Mouse (Mus musculus): ENCODE data around the gene Plekhg3.

The Plekhg3 gene

DNA sequence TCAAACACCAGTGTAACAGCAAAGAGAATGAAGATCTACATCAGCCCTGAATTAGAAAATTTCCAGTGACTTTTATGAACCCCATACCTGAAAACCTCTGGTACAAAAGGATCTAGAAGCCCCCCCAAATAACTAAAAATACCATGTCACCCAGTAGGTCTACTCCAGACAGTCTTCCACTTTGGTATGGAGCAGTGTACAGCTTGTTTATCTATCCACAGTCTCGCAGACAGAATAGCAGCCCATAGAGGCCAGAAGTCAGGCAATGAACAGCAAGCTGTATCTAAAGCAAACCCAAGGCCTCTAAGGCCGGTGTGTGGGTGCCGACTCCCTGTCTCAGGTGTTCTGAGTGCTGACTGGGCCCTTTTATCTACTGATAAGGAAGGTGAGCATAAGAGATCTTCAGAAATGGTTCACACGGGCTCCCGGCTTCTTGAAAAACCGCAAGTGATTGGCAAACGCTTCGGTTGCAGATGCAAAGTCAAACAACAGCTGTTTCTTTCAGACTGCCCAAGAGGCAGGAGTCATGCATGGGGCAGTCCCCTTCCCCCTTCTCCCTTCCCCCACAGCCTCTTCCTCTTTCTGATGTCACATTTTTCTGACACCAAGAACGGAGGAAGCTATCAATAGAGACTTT, 3.3 kb upstream of the Plekhg3 start:
- no peak for DNase-seq (ENCODE audit: low read depth, low spot score)

DNA sequence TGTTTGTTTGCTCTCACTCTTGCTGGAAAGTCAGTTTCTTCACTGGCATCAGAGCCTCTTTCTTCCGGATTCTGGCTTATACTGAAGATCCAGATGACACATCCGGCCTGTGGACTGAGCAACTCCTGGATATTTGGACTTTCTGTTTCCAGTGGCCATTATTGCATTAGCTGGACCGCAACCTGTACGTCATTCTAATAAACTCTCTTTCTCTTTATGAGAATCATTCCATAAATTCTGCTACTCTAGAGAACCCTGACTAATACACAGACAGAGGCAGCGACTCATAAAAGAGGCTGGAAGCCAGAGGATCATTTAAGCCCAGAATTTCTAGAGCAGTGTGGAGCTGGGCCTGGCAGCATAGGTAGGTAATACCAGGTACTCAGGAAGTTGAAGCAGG, 1.9 kb upstream of the Plekhg3 start:
- DNase-seq (ENCODE audit: low read depth, low spot score), result no peak

DNA sequence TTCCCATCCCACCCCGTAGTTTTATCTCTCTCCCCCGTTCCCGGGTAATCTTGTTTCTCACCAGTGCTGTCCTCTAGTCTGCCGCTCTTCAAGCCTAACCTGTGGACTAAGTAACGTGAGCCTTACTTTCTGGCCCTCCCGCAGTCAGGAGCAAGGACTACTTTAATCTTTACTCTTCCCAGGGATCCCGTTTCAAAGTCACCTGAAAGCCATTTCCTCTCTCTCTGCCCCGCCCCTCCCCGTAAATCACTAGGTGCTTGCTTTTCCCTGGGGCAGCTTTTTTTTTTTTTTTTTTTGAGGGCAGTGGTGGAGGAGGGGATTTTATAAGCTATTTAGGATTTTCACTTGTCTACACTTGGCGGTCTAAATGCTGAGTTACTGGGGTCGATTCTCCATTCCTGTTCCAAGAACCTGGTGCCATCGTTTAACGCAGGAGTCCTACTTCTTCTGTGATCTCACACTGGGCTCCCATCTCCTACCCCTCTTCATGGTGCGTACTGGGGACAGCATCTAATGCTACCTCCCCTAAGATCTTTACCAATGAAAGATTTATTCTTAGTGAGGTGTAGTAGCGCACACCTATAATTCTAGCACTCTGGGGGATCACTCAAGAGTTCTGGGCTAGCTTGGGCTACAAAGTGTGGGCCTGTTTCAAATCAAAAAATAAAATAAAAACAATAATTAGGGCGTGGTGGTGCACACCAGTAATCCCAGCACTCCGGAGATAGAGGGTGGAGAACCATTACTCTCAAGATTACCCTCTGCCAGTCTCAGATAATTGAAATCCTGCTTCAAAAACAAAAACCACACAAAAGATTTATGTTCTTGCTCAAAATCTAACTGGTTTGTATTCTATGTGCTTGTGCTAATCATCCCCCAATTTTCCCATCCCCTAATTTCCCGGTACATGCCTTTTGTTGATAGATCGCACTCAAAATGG, 1.6 kb downstream of the Plekhg3 start:
- DNase-seq (ENCODE audit: low read depth, low spot score), result no peak

DNA sequence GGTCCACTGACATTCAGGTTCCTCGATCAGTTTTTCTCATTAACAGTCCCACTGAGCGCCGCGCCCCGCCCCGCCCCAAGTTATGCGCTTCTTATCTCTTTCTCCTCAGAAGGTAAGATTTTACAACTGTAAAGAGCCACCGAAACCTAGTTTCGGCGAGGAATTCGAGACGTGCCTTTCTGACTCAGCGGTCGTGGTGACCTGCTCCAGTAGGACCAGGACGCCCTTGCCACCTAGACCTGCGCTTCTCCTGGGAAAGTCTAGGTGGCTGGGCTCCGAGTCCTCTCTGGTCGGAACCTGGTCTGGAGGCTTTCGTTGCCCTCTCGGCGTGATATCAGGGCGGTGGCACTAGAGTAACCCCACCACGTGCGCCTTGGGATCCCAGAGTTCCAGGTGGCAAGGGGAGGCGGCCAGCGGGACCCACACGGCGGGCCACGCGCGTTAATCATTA, 2.3 kb downstream of the Plekhg3 start:
- DNase-seq (ENCODE audit: low read depth, low spot score), result no peak

DNA sequence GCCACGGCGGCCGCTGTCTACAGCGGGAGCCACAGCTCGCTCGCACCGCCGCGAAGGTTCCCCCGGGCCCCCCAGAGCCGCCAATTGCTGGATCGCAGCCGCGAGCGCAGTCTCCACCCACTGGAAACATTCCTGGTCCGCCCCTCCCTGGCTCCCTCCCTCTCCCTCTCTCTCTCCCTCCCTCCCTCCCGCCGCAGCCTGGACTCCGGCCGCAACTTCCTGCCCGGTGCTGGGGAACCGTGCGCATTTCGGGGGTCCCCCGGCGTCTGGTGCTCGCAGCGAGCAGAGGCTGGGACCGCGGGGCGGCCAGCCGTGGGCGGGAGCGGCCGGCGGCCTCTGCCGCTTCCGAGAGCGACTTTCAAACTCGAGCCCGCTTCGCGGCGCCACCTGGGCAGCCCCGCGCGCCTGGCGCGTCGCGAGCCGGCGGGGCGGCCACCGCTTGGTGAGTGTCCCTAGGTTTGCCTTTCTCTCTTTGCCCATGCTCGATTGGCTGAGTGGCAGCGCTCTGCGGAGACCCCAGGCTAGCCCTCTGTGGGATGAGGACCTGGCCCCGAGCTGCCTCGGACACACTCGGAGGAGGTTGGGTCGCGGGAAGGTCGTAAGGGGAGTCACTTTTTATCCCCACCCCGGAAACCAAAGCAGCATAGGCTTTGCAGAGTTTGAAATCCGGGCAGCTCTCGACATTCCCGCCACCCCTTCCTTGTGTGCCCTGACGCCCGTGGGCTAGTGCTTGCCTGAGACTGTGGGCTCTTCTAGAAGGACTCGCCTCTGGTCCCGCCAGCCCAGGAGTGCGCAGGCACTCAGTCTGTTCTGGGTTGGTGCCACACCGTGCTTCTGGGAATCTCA, 2.9 kb downstream of the Plekhg3 start:
- DNase-seq (ENCODE audit: low read depth, low spot score), result no peak

DNA sequence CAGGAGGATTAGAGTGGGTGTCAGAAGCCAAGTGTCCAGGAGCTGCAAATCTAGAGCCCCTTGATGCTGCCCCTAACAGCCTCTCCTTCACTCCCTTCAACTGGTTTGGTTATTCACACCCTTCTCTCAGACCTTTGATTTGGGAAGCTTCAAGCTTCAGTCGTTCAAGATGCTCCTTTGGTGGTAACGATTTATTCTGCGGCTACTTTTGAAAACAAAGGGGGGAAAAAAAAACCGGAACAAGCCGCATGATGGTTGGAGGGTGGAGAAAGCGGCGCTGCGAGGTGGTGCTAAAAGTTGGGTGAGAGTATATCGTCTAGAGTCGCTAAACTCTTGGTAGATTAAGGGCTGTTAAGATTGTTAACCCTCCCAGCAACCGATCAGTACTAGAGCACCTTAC, 3.5 kb downstream of the Plekhg3 start:
- DNase-seq (ENCODE audit: low read depth, low spot score), result no peak

DNA sequence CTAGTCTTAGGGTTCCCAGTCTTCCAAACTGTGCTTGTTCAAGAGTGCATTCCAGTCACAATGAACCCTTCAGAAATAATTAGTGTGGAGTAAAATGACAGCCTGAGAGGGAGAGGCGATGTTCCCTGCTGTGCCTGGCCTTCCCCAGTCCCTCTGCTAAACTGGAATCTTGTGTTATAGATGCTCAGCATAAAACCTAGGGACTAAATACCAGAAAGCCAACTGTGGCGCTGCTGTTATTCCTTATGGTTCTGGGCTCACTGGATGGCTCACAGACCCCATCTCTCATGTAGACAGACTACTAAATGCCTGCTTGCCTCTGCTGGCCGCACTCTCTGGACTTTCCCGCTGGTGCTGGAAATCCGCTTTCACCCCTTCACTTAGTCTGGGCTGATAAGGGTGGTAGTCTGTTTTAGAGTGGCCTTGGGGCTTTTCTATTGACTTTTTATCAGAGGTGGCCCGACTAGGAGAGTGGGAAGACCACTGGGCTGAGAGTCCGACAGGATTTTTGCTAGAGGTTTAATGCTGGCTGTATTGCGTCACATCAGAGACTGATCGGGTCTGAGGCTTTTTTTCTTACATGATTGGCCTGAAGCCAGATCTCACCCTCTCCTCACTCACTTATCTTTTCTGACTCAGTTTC, 4.1 kb downstream of the Plekhg3 start:
- DNase-seq (ENCODE audit: low read depth, low spot score), result no peak

DNA sequence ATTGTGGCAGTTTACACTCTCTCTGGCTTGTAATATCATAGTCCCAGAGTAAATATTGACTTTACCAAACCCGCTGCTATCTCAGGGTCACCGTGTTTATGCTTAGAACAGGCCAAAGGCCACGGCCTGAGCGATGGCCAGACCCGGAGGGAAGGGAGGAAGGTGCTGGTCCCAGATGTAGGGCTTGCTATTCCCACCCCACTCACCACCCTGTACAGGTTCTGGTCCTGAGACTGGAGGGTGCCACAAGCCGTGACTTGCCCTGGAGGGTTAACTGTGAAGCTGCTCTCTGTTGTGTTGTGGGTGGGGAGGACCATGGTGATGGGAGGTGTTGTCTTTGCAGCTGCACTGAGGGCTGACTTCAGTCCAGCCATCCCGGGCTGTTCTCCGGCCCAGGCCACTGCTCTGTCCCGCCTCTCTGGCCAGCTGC, 4.8 kb downstream of the Plekhg3 start:
- no peak for DNase-seq (ENCODE audit: low read depth, low spot score)

DNA sequence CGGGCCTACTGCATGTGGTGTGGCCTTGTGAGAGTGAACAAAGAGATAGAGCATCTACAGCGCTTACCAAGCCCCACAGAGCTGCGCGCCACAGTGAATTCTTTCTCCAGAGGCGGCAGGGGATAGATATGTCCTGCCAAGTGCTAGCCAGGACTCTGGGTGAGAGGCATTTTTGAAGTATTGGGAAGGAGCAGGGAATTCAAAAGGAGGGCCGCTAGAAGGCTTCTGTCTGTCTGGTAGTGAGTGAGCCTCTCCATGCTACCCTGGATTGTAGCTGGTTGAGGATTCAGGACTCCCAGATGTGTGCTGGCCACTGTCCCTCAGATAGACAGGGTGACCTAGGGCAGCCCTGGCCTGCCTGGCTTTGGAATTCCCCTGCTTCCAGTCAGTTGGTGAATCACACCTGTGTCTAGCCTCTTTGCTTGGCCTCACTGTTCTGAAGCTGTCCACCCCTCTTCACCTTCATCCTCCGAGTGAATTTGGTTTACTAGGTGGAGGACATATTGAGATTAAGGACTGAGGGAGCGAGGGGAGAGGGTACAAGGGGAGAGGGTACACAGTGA, 6.0 kb downstream of the Plekhg3 start:
- DNase-seq (ENCODE audit: low read depth, low spot score), result no peak

DNA sequence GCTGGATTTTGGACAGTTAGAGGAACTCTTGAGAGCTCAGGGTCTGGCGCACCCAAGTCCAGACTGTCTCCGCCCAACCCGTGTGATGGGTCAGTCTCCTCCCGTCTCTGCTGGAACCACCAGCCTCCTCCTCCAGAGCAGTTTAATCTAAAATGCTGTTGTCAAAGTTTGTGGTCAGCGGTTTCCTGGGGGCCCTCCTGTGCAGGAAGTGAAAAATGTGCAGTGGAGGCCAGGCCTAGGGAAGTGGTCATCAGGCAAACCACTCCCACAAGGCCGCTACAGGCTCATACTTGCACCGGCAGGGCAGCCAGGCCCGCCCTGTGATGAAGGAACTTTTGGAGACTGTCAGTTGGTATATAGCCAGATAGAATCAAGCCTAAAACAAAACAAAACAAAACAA, 6.7 kb downstream of the Plekhg3 start:
- DNase-seq (ENCODE audit: low read depth, low spot score), result no peak

DNA sequence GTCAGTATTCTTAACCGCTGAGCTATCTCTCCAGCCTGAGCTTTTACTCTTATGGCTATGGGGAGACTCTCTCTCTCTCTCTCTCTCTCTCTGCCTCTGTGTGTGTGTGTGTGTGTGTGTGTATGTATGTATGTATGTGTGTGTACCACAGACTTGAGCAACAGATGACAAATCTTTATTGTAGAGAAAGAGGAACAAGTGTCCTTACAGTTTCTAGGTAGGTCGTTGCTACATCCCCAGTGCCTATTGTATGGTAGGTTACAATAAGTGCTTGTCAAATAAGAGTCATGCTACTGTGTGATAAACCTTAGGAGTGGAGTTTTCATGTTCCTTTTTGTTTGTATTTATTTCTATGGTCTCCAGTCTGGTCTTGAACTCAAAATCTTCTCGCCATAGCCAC, 9.5 kb downstream of the Plekhg3 start:
- no peak for DNase-seq (ENCODE audit: low read depth, low spot score)

DNA sequence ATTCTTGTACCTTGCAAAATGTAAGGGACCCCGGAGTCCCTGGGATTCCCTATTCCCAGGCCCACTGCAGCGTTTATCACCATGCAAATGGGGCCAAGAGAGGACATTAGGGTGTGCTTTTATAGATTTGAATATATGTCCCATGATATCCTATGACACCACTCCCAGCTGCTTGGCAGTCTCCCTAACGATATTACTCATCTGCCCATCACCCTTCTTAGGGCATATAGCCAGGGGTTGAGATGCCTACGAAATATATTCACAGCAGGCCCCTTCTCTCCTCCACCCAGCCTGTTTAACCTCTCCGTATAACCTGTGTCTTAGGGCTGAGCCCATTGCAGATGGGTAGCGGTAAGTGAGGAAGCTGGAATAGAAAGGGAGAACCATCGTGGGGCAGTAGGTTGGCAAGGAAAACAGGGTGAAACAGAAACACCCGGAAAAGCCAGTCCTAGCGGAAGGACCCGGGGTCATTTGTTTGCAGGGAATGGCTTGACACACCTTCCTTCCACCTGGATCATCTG, 10.1 kb downstream of the Plekhg3 start:
- no peak for DNase-seq (ENCODE audit: low read depth, low spot score)

DNA sequence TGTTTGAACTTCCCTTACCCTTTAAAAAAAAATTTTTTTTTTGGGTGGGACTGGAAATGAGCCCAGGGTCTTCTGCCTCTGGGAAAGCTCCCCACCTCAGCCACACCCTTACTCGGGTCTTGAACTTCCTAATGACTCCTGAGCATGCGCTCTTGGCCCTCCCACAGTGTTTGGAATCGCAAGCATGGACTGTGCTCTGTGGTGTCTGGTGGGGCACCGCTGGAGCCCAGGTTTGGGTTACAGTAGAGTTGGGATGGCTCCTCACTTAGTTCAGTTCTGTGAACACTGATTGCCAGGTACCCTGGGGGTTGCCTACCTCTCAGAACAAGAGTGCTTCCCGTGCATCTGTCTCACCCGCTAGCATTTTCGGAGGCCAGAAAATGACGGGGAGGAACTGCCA, 10.8 kb downstream of the Plekhg3 start:
- DNase-seq (ENCODE audit: low read depth, low spot score), result no peak

DNA sequence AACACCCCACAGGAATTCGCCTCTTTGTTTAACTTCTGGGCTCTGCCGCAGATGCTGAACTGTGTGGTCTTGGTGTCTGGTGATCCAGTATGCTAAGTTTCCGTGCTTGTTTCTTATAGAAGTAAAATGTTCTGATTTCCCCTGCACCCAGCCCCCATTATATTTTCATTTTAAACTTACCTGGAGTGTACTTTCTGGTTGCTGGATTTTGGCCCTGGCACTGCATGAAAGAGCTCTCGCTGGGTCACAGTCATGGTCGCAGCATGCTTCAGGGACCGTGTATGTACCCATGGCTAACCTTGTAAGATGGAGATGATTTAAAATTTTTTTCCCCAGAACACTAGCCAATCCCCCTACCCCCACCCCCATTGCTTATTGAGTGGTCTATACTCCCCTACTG, 11.2 kb downstream of the Plekhg3 start:
- no peak for DNase-seq (ENCODE audit: low read depth, low spot score)

DNA sequence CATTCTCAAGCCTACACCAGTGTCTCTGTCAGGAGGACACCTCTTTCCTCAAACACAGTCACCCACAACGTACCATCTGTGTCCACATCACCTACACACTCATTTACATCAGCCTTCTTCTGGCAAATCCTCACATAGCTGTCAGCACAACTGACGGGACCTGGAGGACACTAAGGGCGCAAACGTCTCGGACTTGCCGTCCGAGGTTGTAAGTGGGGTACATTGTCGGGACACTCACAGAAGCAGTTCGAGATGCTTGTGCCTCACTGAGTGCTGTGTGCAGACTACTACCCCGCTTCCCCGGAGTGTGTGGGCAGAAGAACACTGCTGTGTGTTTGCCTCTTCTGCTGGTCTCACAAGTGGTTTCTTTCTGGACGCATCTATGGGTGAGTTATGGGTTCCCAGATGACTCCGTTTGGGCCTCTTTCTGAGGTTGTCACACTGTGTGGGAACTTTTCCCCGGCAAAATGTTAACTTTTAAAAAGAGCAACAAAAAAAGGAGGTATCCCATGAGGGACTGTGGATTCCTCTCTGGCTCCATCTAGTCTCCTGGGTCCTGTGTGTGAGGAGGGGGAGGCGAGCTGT, 15.2 kb downstream of the Plekhg3 start:
- no peak for DNase-seq (ENCODE audit: low read depth, low spot score)

DNA sequence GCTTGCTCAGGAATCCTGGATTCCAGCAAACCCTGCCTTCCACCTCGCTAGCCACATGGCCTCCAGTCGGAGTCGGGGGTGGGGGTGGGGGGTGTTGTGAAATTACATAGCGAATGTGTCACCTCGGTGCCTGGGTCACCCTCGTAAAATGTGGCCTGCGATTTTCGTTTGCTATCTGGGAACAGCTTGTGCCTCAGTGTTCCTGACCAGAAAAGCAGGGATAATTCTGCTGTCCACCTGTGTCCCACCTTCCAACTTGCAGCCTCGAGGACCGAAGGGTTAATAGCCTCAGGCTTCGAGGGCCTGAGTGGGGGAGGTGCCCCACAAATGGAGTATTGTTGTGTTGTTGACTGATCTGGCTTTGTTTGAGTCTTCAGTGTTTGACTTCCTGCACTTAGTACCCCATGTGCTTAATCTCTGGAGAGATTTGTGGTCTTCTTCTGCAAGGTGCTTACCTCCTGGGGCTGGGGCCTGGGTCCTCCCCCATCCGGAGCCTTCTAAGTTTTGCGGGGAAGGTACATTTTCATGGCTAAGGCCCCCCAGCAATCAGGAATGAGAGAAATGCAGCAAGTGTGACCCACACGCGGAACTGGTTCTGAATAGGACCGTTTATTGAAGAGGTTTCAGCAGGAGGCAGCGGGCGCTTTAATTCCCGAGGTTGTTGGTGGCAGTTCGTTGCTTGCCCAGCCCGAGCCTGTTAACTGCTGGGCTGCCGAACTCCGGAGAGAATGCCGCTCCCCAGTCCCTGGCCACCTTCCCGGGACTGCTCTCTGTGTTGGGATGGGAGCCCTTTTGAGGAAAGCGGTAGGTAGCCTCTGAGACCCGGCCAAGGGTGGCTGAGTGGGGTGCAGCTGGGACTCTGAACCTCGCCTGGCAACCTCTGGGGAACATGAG, 15.9 kb downstream of the Plekhg3 start:
- no peak for DNase-seq (ENCODE audit: low read depth, low spot score)

DNA sequence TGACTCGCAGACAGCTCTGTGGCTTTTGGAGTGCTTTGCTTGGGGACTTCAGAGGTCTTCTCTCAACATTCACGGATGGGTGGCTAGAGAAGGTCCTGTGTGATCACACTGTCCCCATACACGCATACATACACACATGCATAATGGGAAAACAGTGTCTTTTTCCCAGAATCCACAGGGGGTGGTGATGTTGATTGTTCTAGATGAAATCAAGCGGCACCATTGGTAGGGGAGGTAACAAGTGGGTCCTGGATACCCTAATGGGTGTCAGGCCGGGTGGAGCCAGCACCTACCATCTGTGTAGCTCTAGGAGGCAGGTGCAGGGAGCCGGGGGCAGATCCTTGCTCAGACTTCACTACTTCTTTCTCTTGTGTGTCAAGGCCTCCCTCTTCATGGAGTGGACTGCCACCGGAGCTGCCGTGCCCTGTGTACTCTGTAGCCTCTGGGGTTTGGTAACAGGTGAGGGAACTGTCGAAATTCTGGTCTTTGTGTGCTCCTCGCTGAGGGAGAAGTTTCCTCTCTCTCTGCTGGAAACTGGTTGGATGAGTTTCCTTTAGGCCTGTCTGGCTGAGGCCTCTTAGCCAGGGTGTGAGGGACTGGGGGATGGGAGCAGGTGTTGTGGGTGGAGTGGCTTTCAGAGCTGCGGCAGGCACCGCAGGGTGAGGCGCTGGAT, 16.9 kb downstream of the Plekhg3 start:
- DNase-seq (ENCODE audit: low read depth, low spot score), result no peak

DNA sequence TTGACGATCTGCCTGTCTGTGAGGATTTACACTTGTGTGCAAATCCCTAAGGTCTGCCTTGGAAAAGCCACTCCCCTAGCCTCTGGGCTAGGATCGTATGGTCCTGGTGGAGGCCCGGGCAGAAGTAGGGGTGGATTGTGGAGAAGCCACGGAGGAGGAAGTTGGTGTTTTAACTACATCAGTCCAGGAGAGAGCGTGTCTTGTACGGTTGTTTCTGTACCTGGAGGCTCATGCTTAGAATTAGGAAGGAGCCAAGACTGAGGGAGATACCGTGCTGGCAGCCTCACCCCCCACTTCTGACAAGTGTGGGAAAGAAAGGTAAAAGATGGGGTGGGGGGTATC, 17.4 kb downstream of the Plekhg3 start:
- no peak for DNase-seq (ENCODE audit: low read depth, low spot score)

DNA sequence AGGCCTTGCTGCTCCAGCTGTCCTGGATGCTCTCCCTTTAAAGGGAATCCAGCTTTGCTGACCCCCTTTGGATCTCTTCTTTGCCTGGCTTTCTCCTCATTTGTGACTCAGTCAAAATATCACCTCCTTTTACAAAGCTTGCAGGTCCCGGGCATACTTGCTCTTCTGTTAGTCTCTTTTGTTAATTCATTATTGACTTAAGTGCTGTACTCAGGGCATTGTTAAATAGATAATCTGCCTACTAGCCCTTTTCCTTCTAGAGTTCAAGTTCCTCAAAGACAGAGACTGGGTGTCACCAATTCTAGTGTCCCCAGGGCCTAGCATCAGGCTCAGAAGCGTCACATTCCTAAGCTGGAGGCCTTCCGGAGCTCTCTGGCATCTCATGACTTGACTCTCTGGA, 18.5 kb downstream of the Plekhg3 start:
- DNase-seq (ENCODE audit: low read depth, low spot score), result no peak

Data from c-Kit-negative CD71-positive TER-119-positive erythroid progenitor cells, embryonic 14.5 days (primary cell).